Mouse (Mus musculus): ENCODE results near the gene Sgpp1.
A peak's percentile ranks its signal among the peaks of the same experiment; 100 is the strongest.
"Not testable (repeated sequence)": the region's sequence is repeated elsewhere in the genome, so short reads cannot be mapped to it uniquely, and the experiment has no call there.

Gene Sgpp1

DNA sequence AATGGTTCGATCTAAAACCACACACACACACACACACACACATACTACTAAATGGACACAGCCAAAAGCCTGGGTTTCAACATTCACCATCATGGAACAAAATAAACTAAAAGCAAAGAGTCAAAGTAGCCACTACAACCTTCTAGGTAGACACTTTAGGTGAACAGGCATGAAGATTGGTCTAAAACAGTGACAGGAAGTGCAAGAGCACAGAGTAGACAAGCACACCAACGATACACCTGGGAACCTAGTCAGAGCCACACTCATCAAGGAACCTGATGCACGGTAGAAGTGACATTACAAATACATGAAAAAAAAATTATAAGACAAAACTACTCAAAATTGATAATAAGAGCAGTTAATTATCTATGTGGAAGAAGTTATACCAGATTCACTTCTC, 4.0 kb downstream of the Sgpp1 start:
- DNase-seq: no peak

- peak; percentile 16 for DNase-seq
These were observed 5.1 kb downstream of the Sgpp1 start for GRCm38 (mm10) chr12:75730458-75730857.

DNA sequence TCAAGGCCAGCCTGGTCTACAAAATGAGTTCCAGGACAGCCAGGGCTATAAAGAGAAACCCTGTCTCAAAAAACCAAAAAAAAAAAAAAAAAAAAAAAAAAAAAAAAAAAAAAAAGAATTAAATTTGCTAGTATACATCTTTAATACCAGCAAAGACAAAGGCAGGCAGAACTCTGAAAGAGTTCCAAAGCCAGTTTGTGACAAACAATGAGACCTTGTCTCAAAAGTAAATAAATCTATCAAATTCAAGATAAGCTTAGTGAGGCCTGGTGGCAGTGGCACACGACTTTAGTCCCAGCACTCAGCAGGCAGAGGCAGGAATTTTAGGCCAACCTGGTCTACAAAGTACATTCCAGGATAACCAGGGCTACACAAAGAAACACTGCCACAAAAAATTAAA, 5.7 kb downstream of the Sgpp1 start:
- no peak for DNase-seq

- no peak for DNase-seq
These were observed 8.0 kb downstream of the Sgpp1 start for GRCm38 (mm10) chr12:75727333-75728125.

DNA sequence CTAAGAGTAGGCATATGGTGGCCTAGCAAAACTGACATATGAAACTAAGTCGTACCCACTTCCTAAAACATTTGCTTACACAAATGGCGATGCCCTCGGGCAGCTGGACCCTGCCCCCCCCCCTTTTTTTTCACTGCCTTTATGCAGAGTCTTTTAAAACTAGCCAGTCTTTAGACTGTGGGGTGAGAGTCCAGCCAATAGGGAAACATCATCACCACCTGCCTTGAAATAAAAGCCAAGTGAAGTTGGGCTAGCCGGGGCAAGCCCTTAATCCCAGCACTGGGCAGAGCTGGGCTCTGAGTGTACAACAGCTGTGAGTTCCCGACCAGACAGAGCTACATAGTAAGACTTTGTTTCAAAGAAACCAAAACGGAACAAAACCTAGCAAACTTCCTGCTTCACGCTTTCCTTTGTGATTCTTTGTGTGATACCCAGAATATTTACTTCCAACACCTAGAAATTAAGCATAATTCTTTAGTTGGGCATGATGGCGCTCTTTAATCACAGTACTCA, 9.1 kb downstream of the Sgpp1 start:
- DNase-seq: no peak

DNA sequence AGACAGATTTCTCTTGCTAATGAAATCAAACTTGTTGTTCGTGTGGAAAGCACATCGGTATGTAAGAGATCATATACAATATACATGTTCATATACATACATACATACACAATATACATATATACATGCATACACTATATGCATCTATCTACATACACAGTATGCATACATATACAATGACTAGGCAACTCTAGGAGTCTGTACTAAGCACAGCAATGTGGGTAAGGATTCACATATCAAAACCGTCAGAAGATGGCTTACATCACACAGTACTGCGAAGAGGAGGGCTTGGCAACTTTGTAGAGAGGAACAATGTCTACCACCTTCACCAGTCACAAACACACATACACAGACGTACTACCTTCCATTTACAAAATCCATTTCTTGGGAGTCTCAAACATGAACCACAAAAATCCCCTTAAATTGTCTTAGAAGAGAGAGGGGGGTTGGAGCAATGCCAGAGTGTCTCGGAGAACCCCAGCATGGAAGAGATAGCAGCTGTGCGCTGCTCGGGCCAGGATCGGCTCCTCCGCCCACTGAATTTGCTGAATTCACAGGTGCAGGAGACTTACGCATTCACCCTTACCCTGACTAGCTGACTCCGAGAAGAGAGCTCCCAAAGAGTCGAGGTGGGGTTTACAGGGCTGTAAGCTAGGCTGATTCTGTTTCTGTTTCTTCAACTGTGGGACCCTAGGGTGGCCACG, 10.8 kb downstream of the Sgpp1 start:
- DNase-seq: no peak

GRCm38 (mm10) chr12:75723839-75724463, 11.6 kb downstream of the Sgpp1 start:
- no peak for DNase-seq

DNA sequence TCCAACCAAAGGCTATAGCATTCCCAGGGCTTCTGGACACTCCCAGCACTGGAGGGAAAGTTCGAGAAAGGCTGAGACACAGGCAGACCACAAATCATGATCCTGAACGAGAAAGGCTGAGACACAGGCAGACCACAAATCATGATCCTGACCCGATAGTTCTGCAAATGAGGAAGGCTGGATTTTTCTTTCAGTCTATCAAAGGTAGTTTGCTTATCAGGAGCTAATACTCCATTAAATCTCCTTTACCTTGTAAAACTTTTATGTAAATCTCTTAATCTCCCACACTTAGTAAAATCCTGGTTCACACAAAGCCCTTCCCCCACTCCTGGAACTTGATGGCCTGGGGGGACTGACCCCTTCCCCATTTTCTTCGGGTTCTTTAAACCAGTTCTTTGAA, 13.6 kb downstream of the Sgpp1 start:
- DNase-seq: no peak

GRCm38 (mm10) chr12:75721006-75721405, 14.5 kb downstream of the Sgpp1 start:
- no peak for DNase-seq

DNA sequence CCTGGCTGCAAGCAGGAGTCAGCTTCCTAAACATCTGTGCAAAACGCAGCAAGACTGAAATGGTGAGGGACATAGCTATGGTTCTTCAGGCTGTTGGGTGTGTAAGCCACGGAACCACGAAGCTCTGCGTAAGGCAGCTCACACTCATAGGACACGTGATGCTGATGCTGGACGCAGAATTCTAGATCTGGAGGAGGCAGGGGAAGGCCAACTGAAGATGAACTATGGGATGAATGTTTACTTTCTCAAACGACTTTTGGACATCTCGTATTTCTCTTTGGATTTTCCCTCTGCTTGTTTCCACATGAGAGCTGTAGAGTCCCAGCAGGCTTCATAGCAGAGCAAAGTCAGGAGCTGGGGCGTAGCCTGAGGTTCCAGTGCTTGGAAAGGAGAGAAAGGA, 21.9 kb downstream of the Sgpp1 start:
- no peak for DNase-seq

DNA sequence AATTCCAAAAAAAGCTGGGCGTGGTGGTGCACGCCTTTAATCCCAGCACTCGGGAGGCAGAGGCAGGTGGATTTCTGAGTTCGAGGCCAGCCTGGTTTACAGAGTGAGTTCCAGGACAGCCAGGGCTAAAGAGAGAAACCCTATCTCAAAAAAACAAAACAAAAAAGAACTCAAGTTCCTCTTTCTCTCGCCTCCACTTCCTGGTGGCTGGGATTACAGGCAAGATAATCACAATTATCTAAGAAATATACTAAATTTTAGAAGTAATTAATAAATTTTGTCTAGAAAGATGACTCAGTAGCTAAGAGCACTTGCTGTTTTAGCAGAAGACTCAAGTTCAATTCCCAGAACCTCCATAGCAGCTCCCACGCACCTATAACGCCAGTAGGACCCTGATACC, 22.6 kb downstream of the Sgpp1 start:
- DNase-seq: not testable (repeated sequence)

- DNase-seq: no peak
These were observed 24.7 kb downstream of the Sgpp1 start for GRCm38 (mm10) chr12:75710596-75711376.

DNA sequence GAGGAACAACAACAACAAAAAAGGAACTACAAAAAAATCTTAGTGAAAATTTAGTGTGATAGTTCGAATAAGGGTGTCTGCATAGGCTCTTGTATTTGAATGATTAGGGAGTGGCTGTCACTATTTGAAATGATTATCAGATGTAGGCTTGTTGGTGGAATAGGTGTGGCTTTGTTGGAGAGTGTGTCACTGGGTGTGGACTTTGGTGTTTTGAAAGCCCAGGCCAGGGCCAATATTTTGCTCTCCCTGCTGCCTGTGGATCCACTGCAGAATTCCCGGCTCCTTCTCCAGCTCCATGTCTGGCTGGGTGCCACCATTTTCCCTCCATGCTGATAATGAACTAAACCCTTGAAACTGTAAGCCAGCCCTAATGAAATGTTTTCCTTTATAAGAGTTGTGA, 26.0 kb downstream of the Sgpp1 start:
- DNase-seq: no peak

DNA sequence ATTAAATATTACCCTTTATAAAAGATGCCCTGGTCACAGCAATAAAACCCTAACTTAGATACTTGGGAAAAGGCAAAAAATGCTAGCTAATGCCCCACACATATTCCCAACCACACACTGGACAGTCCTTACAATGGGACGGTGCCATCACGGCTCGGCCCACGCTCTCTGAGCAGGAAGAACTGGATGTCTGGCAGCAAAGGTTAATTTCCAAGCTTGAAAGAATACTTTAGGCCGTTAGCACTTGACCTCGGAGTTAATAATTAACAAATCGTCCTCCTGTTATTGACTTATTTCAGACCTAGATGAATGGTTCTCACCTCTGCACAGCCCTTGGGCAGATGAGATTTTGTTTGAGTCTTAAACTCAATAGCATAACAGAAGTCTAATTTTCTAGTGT, 28.9 kb downstream of the Sgpp1 start:
- DNase-seq: peak; percentile 66

- no peak for DNase-seq
These were observed 32.8 kb downstream of the Sgpp1 start for GRCm38 (mm10) chr12:75702739-75703122.

DNA sequence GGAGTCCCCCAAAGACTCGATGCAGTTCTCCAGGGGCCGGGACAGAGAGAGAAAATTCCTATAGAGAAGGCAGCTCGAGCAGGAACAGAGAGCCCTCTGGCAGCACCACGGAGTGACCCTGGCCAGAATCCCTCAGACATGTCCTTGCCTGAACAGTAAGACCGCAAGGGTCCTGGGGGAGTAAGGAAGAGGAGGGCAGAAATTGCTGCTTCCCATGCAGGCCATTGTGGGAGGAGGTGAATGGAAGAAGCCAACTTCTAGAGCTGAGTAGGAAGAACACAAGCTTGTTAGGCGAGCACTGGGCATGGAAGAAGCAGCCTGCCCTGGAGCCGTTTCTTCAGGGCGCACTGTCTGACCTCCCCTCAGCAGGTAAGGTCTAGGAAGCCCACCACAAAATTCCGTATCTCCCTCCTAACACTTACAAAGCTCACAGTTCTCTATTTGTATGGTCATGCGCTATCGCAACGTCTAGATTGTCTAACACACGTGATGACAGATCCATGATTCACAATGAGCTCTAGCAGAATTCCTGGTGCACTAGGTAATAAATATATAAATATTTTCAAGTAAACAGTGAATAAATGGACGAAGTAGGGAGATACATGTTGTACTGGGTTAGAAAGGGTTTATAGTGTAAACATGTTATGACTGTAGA, 33.3 kb downstream of the Sgpp1 start:
- DNase-seq: no peak

DNA sequence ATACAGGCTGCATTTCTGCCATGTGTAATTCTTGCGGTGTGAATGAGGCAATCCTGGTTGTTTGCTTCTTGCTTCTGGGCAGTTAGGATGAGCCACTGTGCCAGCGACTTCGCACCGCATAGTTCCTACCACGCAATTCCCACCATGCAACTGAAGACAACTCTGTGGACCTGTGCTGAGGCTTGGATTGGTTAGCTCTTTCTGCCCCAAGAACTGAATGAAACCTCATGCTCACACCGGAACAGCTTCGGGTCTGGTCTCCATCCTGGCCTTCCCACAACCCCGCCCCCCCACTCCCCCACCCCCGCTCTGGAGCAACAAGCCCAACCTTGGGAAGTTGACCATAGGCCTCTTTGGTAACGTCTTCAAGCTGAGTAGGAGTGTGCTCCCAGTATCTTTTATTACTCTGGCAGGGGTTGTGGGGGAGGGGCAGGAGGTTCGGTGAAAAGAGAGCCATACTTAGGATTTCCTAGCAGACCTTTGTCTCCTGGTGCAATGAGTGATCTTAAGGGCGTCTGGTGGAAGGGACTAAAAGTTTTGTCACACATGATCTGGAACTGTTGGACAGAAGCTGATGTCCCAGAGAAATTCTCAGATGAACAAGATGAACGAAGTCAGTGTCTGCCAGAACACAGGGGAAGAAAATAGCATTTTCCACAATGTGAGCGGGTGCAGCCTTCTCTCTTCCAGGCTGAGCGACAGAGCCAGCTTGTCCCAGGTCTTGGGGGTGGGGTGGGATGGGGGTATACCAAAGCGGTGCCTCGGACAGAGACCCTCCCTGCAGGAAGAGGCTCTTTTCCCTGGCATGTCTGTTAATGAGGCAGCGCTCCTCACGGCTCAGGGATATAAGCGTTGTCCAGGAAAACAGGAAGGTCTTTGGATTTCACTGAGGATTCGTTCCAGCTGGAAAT, 34.1 kb downstream of the Sgpp1 start:
- DNase-seq: peak; percentile 49

GRCm38 (mm10) chr12:75698692-75699091, 36.8 kb downstream of the Sgpp1 start:
- DNase-seq: no peak

GRCm38 (mm10) chr12:75695845-75696244, 39.7 kb downstream of the Sgpp1 start:
- DNase-seq: not testable (repeated sequence)

DNA sequence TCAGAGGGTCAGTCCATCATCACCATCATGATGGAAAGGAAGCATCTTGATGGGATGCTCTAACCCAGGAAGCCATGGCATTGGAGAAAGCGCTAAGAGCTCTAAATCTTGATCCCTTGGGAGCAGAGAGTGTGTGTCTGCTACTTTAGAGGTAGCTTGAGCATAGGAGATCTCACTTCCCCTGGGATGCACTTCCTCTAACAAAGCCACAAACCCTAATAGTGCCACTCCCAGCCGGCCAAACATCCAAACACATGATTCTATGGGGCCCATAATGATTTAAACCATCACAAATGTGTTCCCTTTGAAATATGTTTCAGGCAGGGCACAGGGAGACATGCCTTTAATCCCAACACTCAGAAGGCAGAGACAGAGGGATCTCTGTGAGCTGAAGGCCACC, 46.5 kb downstream of the Sgpp1 start:
- DNase-seq: no peak

GRCm38 (mm10) chr12:75687314-75687713, 48.2 kb downstream of the Sgpp1 start:
- DNase-seq: no peak

Measured in kidney, postnatal 14 days (tissue).